Mouse (Mus musculus): ENCODE results near the gene Dcps. TPM values are rescaled to one million over a fixed set of nuclear protein-coding genes. Genes with fewer than 3 reads are reported as not detected.
A peak's percentile ranks its signal among the peaks of the same experiment; 100 is the strongest.

Dcps gene
- 10 to 100 TPM; 34.9 to 35.8 TPM for total RNA-seq (2021)
- long read RNA-seq, experiment 1, transcript Dcps-201 (6 exons, 1,274 nt): major isoform, 30 of 34 reads
- long read RNA-seq, experiment 1, partial matches to known transcripts: 1 of 34 reads
- long read RNA-seq, experiment 1, other reads (novel, unspliced or antisense): 3 of 34 reads
- long read RNA-seq, experiment 2, transcript Dcps-201 (6 exons, 1,274 nt): major isoform, 40 of 45 reads
- long read RNA-seq, experiment 2, partial matches to known transcripts: 1 of 45 reads
- long read RNA-seq, experiment 2, other reads (novel, unspliced or antisense): 4 of 45 reads

DNA sequence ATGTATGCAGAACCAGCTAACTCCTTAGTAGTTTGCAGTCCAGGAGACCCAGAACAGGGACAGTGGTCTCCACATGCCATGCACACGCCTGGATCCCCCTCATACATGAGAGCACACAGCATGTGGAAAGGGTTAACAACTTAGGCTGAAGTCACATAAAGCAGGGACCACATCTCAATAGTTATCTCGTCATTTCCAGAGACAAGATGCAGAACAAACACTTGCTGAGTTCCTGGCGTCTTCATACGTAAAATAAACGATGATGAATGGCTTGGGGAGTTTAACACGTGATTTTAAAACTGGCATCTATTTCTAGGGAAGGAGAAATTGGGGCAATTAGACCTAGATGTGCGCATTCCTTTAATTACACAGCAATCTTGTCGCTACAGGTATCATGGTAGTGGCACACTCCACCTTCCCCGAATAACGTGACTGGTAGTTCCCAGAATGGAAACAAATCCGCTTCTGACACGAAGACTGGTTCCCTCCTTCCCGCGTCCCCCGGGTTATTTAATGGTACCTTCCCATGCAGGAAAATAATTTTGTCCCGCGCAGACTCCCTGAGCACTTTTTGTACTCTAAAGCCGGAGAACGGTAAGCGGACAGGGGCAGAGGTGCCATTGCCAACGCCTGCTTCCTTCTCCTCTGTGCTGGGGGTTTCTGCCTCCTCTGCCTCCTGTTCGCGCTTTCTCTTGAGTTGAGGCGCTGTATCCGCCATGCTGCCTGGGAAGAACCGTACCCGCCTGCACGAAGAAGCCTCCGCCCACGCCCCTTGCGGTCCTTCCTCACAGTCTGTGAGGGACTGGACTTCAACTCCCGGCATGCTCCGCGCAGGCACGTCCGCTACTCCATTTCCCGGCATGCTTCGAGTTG is at the start of gene Dcps:
Gene Dcps (minus strand): TSS at position 811 of the 873 bp plus-strand sequence.
- DNase-seq (ENCODE audit: low spot score in 2 of 2): peak; percentile 77 to 81

GRCm38 (mm10) chr9:35223466-35223865 is 47.6 kb upstream of the Dcps start:
- DNase-seq (ENCODE audit: low spot score in 2 of 2): no peak

GRCm38 (mm10) chr9:35217963-35218362 is 42.1 kb upstream of the Dcps start:
- no peak for DNase-seq (ENCODE audit: low spot score in 2 of 2)

GRCm38 (mm10) chr9:35211573-35212511 is 36.0 kb upstream of the Dcps start:
- DNase-seq (ENCODE audit: low spot score in 2 of 2): no peak

- peak; percentile 91 to 98 for DNase-seq (ENCODE audit: low spot score in 2 of 2)
Measured at GRCm38 (mm10) chr9:35210542-35211474, 34.9 kb upstream of the Dcps start, which contains the start of gene Foxred1. TSS of gene Foxred1 (minus strand) at chr9:35211055.

DNA sequence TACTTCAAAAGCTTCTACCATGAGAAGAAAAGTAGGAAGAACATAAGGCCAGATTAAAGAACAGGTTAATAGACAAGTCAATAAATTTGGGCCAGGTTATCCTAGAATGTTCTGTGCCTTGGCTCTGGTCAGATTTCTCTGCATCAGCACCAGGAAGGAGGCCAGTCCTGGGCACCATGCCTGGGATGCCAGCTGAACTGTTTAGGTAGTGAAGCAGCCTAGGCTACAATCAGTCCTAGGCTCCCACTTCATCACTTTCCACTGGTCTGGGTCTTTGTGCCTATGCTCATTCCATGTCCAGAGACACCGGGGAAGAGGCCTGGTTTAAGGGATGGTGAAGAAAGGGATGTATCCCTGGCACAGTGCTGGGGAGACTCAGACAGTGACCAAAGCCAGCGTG is 28.6 kb upstream of the Dcps start:
- DNase-seq (ENCODE audit: low spot score in 2 of 2): no peak

DNA sequence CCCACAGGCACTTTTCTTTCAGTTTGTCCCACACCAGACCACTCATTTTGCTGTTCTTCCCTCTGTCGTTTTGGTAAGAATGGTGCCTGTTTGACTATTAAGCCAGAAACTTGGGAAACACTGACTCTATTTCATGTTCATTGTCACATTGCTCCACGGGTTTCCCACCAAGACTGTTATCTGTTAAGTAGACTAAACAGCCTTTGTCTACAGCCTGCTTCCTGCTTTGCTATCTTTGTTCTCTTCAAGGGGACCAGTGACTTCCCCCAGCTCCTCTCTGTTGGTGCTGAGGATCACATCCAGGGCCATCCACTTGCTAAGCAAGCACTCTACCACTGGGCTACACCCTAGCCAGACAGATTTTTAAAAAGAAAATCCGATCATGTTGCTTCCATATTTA is 27.7 kb upstream of the Dcps start:
- DNase-seq (ENCODE audit: low spot score in 2 of 2): no peak

DNA sequence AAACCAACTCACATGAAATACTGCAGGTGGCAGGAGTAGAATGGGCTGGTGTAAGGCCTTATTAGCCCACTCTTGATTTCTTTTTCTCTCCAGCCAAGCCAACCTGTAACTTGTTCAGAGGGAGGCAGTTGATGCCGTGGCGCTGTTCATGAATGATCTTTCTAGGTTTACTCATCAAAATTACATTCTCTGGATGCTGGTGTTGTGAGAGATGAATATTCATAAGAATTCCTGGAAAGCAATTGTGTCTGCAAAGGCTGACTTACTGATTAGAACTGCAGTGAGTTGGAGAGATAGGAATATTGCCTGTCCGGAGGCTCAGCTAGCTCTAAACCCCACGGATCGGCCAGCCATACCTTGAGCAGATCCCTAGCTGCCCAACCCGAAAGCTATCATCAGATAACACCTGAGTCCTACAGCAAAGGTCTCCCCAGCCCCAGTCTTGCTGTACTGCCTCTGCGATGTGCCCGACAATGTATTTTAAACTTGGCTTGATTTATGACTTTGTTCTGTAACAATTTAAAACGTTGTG is 24.7 kb upstream of the Dcps start:
- no peak for DNase-seq (ENCODE audit: low spot score in 2 of 2)

GRCm38 (mm10) chr9:35199772-35200471 is 24.1 kb upstream of the Dcps start, which contains the start of the genes Srpr and Tirap:
TSS of gene Srpr (plus strand) at chr9:35200175.
TSS of gene Tirap (minus strand) at chr9:35200291.
- DNase-seq (ENCODE audit: low spot score in 2 of 2): peak; percentile 84 to 88

DNA sequence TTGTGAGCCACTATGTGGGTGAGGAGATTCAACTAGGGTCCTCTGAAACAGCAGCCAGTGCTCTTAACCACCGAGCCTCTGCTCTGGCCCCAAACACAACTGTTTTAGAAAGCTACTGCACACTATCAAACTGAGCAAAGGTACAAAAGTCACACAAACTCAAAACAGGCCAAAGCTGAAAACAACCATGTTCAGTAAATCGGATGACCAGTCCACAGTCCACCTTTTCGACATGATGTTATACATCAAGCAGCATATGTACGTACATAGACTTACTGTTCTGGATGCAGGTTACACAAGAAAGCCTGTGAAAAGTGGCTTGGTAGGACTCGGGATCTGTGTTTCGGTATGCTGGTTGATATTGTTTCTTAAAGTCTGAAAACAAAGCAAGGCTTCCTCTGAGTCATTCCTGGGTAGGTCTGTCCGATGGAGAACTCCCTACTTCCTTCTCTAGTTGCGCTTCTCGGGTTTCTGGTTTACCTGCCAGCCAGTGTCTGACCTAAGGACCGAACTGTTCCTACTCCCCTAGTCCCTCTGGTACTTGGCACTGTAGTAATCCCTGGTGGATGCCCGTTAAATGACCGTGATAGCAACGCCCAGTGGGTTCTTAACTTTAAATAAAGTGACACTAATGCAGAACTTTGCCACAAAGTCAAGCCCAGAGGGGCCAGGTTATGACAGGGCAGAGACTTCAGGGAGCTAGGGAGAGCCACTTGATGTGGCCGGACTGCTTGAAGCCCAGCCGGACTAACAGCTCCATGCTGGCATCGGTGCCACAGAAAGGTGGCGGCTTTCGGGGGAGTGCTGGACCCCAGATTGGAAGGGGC is 23.3 kb upstream of the Dcps start:
- no peak for DNase-seq (ENCODE audit: low spot score in 2 of 2)

DNA sequence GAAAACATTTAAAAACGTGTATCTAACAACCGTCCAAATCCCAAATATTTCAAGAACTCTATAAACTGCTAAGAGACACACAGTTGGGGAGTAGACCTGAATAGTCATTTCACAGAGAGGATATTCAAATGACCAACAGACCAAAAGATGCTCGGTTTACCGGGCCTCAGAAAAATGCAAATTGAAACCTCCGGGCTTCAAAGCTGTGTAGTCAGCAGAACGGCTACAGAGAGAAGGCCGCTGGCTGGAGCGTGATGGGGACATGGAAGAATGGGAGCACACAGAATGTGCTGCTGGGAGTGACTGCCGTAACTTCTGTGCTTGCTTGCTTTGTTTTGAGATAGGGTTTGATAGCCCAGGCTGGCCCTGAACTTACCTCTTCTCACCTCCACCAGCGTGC is 22.5 kb upstream of the Dcps start:
- no peak for DNase-seq (ENCODE audit: low spot score in 2 of 2)

GRCm38 (mm10) chr9:35197625-35198024 is 21.8 kb upstream of the Dcps start:
- DNase-seq (ENCODE audit: low spot score in 2 of 2): no peak

DNA sequence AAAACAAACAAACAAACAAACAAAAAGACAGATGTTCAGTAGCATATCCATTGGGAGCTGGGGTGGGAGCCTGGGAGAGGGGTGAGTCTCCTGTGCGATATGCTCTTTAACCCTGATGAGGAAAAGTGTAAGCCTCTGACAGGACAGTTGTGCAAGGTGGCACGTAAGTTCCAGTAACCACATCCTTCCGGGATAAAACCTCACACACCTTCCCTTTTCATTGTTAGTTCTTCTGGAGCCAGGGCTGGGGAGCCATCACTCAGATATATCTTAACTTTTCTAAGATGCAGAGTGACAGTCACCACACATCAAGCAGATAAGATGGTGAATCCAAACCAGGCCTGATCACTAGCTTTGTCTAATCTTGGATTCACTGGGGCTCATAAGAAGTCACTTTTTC is 18.2 kb upstream of the Dcps start:
- DNase-seq (ENCODE audit: low spot score in 2 of 2): no peak

- no peak for DNase-seq (ENCODE audit: low spot score in 2 of 2)
Measured at GRCm38 (mm10) chr9:35192983-35193542, 17.2 kb upstream of the Dcps start.

GRCm38 (mm10) chr9:35188700-35189099 is 12.8 kb upstream of the Dcps start:
- DNase-seq (ENCODE audit: low spot score in 2 of 2): no peak

- no peak for DNase-seq (ENCODE audit: low spot score in 2 of 2)
Measured at GRCm38 (mm10) chr9:35187351-35187903, 11.6 kb upstream of the Dcps start.

DNA sequence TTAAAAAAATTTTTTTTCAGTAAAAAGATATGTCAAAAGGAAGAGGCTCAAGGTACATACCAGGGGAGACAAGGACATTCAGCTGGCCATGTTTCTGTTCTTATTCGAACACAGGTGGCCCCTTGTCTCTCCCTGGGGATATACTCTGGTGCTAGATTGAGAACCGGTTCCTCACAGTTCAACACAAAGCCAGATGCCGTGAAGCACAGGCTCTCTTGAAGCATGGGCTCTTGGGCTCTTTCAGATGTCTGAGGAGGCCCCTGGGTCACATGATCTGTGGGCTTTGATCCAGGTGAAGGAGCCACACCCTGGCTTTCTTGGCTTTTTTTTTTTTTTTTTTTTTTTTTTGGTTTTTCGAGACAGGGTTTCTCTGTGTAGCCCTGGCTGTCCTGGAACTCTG is 10.6 kb upstream of the Dcps start:
- DNase-seq (ENCODE audit: low spot score in 2 of 2): no peak

DNA sequence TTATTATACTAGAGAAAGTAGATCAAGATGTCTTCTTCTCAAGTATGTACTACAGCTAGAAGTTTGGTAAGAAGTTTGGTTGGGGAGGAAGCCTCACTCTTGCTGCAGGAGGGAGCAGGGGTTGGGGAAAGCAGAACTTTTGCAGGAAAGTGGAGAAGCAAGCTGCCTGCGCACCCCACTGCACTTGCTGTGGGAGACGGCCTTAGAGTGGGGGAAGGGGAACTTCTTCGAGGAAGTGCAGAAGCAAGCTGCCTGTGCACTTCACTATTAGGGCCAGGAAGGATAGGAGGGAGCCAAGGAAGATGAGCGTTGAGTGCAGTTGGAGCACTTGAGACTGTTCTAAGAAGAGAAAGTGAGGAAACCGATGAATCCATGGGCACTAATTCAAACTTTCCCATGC is 7.5 kb upstream of the Dcps start:
- no peak for DNase-seq (ENCODE audit: low spot score in 2 of 2)
